Mouse (Mus musculus) hindbrain, postnatal 0 days (tissue): ENCODE measurements at regions not wholly inside any gene's neighbourhood (a gene's known extent, or its start where the extent isn't known, plus 50 kb on each side); places are given as distances from the start of the nearest gene placed in this dataset.

ENCODE experiments used
- ATAC-seq: fragments of 200-750 bp; cut with Nextera tagmentation; 2 replicates; pipeline ENCODE4 v1.8.0; 2017; ENCODE audit warnings: mild to moderate bottlenecking, moderate TSS enrichment, moderate library complexity
- DNase-seq: peaks from one replicate; pipeline ENCODE4 v3.0.0-alpha.2; 2015; ENCODE audit warnings: low spot score
- H3K27ac ChIP-seq: fragments of 300-500 bp; sonication (generic); 2 replicates; pipeline ENCODE4 v1.5.1; 2014; ENCODE audit warnings: mild to moderate bottlenecking
- H3K27me3 ChIP-seq: fragments of 300-500 bp; sonication (generic); 2 replicates; pipeline ENCODE4 v1.6.1; 2014; ENCODE audit warnings: low read length, mixed read lengths; ENCODE audit not compliant: insufficient read depth
- H3K36me3 ChIP-seq: fragments of 300-500 bp; sonication (generic); 2 replicates; pipeline ENCODE4 v1.6.1; 2014; ENCODE audit warnings: low read length, mixed read lengths; ENCODE audit not compliant: insufficient read depth
- H3K4me1 ChIP-seq: fragments of 300-500 bp; sonication (generic); 2 replicates; pipeline ENCODE4 v1.6.1; 2014; ENCODE audit warnings: antibody characterized with exemption, low read length, mixed read lengths; ENCODE audit not compliant: insufficient read depth
- H3K4me2 ChIP-seq: fragments of 300-500 bp; sonication (generic); 2 replicates; pipeline ENCODE4 v1.6.1; 2014; ENCODE audit warnings: low read depth, mild to moderate bottlenecking, low read length, moderate library complexity, mixed read lengths
- H3K4me3 ChIP-seq: fragments of 300-500 bp; sonication (generic); 2 replicates; pipeline ENCODE4 v1.5.1; 2014; ENCODE audit warnings: low read length
- H3K9ac ChIP-seq: fragments of 300-500 bp; sonication (generic); replicated peaks from 2 replicates; pipeline ENCODE4 v1.6.1; 2014; ENCODE audit warnings: mild to moderate bottlenecking, low read length, moderate library complexity, mixed read lengths
- H3K9me3 ChIP-seq: fragments of 300-500 bp; sonication (generic); 2 replicates; pipeline ENCODE4 v1.6.1; 2016; ENCODE audit warnings: low read length, mixed read lengths
- CTCF ChIP-seq: IDR thresholded peaks from 2 replicates; pipeline ENCODE4 v1.5.1; 2016; ENCODE audit warnings: antibody characterized with exemption, control low read depth, low read depth
- WGBS: fragments of 180-500 bp; shearing (Covaris S2); extraction: QIAGEN DNeasy Blood & Tissue Kit; methylation state at CpG from one replicate; pipeline ENCODE4 v1.1.7; 2014; 5-methylcytosine and 5-hydroxymethylcytosine counted together

DNA sequence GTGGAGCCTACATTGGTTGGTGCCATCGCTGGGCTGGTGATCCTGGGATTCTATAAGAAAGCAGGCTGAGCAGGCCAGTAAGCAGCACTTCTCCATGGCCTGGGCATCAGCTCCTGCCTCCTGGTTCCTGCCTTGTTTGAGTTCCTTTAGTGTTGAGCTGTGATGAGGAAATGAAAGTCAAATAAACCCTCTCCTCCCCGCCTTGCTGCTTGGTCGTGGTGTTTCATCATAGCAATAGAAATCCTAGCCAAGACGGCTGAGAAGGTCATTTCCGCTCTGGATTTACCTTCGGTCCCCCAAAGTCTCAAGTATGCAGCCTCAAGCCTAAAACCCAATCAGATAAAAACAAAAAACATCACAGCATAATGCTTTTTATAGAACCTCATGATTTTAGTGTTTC, 240.6 kb upstream of the 1700056E22Rik start:
- DNase-seq, result no peak
- no peak overlapping the region for H3K9ac ChIP-seq
- no peaks in the 10 kb centered on the region for H3K36me3 ChIP-seq
- TF ChIP-seq CTCF, result no peak
- no peak overlapping the region for H3K4me3 ChIP-seq
- 84% methylated on average over 6 of the region's 6 CpGs for WGBS
- H3K4me1 ChIP-seq, result no peaks in the 10 kb centered on the region
- H3K9me3 ChIP-seq, result no peaks in the 10 kb centered on the region
- no peak overlapping the region for H3K27ac ChIP-seq
- ATAC-seq, result no peak
- H3K4me2 ChIP-seq, result no peak overlapping the region
- H3K27me3 ChIP-seq, result no peaks in the 10 kb centered on the region

DNA sequence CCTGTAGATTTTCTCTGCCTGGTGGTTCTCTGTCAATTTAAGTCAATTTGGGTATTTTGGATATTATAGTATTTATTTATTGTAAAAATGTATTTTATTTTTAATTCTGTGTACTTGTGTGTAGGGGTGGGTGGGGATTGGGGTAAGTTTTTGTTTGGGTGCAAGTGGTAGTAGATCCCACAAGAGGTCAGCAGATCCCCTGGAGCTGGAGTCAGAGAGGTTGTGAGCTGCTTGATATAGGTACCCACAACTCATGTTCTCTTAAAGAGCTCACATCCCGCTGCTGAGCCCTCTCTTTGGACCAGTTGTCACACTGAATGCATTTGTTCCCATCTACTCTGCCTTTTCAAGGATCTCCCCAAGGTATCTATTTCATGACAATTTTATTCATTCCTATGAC, 239.6 kb upstream of the 1700056E22Rik start:
- no peak overlapping the region for H3K9ac ChIP-seq
- no peak overlapping the region for H3K4me3 ChIP-seq
- no peak for DNase-seq
- H3K36me3 ChIP-seq, result no peaks in the 10 kb centered on the region
- no peak for ATAC-seq
- peak; percentile 32; the same call in 1 of the 2 replicates for TF ChIP-seq CTCF
- H3K9me3 ChIP-seq, result no peaks in the 10 kb centered on the region
- no peak overlapping the region for H3K4me2 ChIP-seq
- H3K27ac ChIP-seq, result no peak overlapping the region
- H3K27me3 ChIP-seq, result no peaks in the 10 kb centered on the region
- 81% methylated on average over 1 of the region's 1 CpGs for WGBS
- H3K4me1 ChIP-seq, result no peaks in the 10 kb centered on the region

GRCm38 (mm10) chr1:184271254-184271653, 237.2 kb upstream of the 1700056E22Rik start:
- no peak for TF ChIP-seq CTCF

DNA sequence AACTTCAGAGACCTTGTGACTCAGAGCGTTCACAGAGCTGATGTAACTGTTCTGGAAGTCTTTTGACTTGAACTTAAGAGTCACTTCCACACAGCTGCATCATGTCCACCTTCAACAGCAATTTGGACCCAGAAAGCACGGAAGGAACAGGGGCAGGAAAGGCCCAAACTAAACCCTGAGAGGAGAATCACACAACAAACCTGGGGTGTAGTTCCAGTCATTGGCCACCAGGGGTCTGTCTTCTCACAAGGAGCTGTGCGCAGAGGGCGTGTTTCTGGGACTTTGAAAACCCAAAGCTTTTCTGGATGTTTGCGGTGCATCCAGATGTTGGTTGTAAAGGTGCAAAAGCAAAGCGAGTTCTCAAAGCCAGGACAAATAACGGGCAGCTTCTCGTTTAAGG, 231.9 kb upstream of the 1700056E22Rik start:
- H3K4me2 ChIP-seq, result no peak overlapping the region
- peak; percentile 91 for DNase-seq
- no peaks in the 10 kb centered on the region for H3K9me3 ChIP-seq
- no peak overlapping the region for H3K9ac ChIP-seq
- peaks cover 4% of the 10 kb centered on the region; the same call in 1 of the 2 replicates for H3K27me3 ChIP-seq
- no peak for ATAC-seq
- H3K4me1 ChIP-seq, result no peaks in the 10 kb centered on the region
- 17% methylated on average over 8 of the region's 8 CpGs for WGBS
- no peak overlapping the region for H3K4me3 ChIP-seq
- TF ChIP-seq CTCF, result peak; percentile 98
- no peaks in the 10 kb centered on the region for H3K36me3 ChIP-seq
- no peak overlapping the region for H3K27ac ChIP-seq

More at GRCm38 (mm10) chr1:184271254-184271653, 237.2 kb upstream of the 1700056E22Rik start:
- Histone ChIP-seq H3K9me3 (no peaks in the 10 kb centered on the region), H3K27ac (no peak overlapping the region), H3K9ac (no peak overlapping the region), H3K4me2 (no peak overlapping the region), H3K4me3 (no peak overlapping the region), H3K36me3 (no peaks in the 10 kb centered on the region), H3K4me1 (no peaks in the 10 kb centered on the region), H3K27me3 (peaks cover 4% of the 10 kb centered on the region; the same call in 1 of the 2 replicates)
- DNase-seq, result no peak
- 87% methylated on average over 8 of the region's 8 CpGs for WGBS
- no peak for ATAC-seq

GRCm38 (mm10) chr1:184262975-184263374, 228.9 kb upstream of the 1700056E22Rik start:
- Histone ChIP-seq H3K4me3 (no peak overlapping the region), H3K4me1 (no peaks in the 10 kb centered on the region), H3K36me3 (no peaks in the 10 kb centered on the region), H3K27me3 (peaks cover 4% of the 10 kb centered on the region; the same call in 1 of the 2 replicates), H3K4me2 (no peak overlapping the region), H3K9me3 (no peaks in the 10 kb centered on the region), H3K27ac (no peak overlapping the region), H3K9ac (no peak overlapping the region)
- TF ChIP-seq CTCF, result peak; percentile 48
- ATAC-seq, result no peak
- DNase-seq, result no peak
- WGBS, result 63% methylated on average over 2 of the region's 2 CpGs

GRCm38 (mm10) chr1:184261385-184261727, 227.3 kb upstream of the 1700056E22Rik start:
- WGBS, result 69% methylated on average over 6 of the region's 6 CpGs
- Histone ChIP-seq H3K4me2 (no peak overlapping the region), H3K9ac (no peak overlapping the region), H3K4me3 (no peak overlapping the region), H3K36me3 (no peaks in the 10 kb centered on the region), H3K9me3 (no peaks in the 10 kb centered on the region), H3K27ac (no peak overlapping the region), H3K4me1 (no peaks in the 10 kb centered on the region), H3K27me3 (no peaks in the 10 kb centered on the region)
- DNase-seq, result no peak
- ATAC-seq, result no peak
- no peak for TF ChIP-seq CTCF

DNA sequence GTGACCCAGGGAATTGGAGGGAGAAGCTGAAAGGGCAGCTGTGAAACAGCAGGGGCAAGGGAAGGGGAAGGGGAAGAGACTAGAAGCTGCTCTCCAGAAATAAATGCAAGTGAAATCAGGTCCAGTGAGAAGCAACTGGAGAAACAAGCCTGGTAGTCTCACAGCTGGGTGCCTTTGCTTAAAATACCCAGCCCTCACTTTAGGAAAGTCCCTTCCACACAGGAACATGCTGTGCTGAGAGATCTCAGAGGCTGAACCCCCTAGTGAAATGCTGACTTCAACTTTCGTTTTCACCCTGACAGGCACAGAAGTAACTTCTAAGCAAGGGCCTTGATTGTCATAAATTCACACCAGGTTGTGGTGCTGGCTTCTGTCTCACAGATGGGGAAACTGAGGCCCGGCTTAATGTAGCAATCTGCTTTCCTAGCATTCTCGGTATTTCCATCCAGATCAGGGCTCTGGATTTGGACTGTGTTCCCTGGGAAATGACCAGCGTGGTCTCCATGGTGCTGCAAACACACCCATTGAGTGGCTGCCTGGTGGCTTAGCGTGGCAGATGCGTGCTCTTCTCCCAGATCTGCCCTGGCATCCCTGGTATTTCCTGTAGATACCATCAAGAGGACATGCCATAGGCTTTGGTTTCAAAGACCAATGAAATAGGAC, 226.8 kb upstream of the 1700056E22Rik start:
- DNase-seq, result no peak
- no peaks in the 10 kb centered on the region for H3K36me3 ChIP-seq
- 84% methylated on average over 6 of the region's 6 CpGs for WGBS
- H3K9me3 ChIP-seq, result no peaks in the 10 kb centered on the region
- no peak for ATAC-seq
- no peak for TF ChIP-seq CTCF
- H3K4me1 ChIP-seq, result no peaks in the 10 kb centered on the region
- no peak overlapping the region for H3K4me2 ChIP-seq
- H3K4me3 ChIP-seq, result no peak overlapping the region
- no peaks in the 10 kb centered on the region for H3K27me3 ChIP-seq
- H3K27ac ChIP-seq, result no peak overlapping the region
- no peak overlapping the region for H3K9ac ChIP-seq
